Mouse (Mus musculus) heart, postnatal 14 days (tissue): ENCODE data around the gene Fam50b. TPM values are rescaled to one million over a fixed set of nuclear protein-coding genes. Genes with fewer than 3 reads are reported as not detected.

ENCODE experiments used
- DNase-seq, 2 experiments: peaks; one replicate each; pipeline ENCODE4 v3.0.0; 2021 to 2022
- intact Hi-C: fragments of 180-260 bp; cut with DNase I; formaldehyde crosslinking; loops from one replicate; pipeline ENCODE4 v1.15.1; 2025
- total RNA-seq, 2 experiments: library from RNA; stranded (reverse); gene quantifications; 2 replicates each; pipeline ENCODE4 v1.2.3; 2021

The Fam50b gene
- total RNA-seq, 2 experiments from 2014 or later: not detected

GRCm38 (mm10) chr13:34787546-34787945 is 52.9 kb downstream of the Fam50b start:
- DNase-seq: no peak
- intact Hi-C loops: no loop called here

DNA sequence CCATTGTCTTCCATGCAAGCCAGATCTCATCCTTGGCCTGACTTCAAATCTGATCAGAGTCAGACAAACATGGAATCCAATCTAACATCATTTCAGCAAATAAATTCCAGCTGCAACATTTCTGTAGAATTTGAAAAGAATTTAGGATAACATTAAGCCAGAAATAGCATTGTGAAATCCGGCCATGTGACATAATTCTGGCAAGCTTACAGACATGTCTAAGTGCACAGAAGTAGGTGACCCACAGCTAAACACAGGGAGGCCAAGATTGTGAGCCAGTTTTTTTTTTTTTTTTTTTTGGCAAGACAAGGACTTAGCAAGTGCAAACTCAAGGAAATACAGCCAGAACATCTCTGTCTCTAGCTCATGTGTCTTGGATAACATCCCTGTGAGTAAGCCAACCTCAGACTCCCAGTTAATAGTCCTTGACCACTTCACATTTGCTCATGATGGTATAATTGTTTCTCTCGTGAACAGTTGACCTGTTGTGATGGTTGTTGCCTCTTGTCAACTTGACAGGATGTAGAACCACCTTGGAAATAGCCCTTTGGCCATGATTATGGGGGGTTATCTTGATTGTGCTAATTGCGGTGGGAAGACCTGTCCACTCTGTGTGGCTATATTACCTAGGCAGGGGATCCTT is 54.6 kb downstream of the Fam50b start:
- peak; percentile 42 to 64 for DNase-seq
- intact Hi-C loops: no loop called here

GRCm38 (mm10) chr13:34793066-34793465 is 58.4 kb downstream of the Fam50b start:
- intact Hi-C loops: loop anchor here (5.0 to 10.0 kb wide), 3 partner anchors 51 to 608 kb away; no protein-coding TSS in a partner anchor
- no peak for DNase-seq

DNA sequence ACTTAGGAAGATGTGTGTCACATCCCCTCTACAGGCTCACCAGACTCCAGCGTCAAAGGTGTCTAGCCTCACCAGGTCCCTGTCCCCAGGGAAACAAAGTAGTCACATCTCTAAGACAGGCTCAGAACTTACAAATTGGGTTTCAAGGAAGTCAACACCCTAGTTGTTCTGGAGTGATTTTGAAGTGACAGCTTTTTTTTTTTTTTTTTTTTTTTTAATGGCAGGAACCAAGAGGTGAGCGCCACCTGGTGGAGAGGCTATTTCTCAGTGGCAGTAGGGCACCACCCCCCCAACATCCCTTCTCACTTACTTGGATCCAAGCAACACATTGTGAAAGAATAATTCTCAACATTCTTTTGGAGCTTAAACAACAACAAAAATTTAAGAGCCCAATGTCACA is 59.2 kb downstream of the Fam50b start:
- intact Hi-C loops: loop anchor here (1.0 to 10.0 kb wide), 5 partner anchors 52 to 609 kb away; no protein-coding TSS in a partner anchor
- DNase-seq: peak; percentile 82 to 86

- intact Hi-C loops: loop anchor here (1.0 to 10.0 kb wide), 5 partner anchors 52 to 610 kb away; no protein-coding TSS in a partner anchor
- DNase-seq: peak; percentile 47 to 49
Observed at GRCm38 (mm10) chr13:34794426-34794825, 59.8 kb downstream of the Fam50b start.

Other genes with a start within 250 kb of the Fam50b start
- gene Pxdc1, start 81.4 kb upstream of the Fam50b start, total RNA-seq: 10 to 100 TPM; 18.8 TPM
- 10 to 100 TPM; 38.5 to 39.7 TPM for gene Prpf4b, start 140.5 kb downstream of the Fam50b start, total RNA-seq
- gene Fam217a, start 189.5 kb downstream of the Fam50b start, total RNA-seq: under 1 TPM; 0.20 to 0.33 TPM
- not detected for gene 4933417A18Rik, start 189.6 kb downstream of the Fam50b start, total RNA-seq
- 1 to 10 TPM; 2.2 to 2.5 TPM for gene Eci3, start 229.0 kb downstream of the Fam50b start, total RNA-seq